Mouse (Mus musculus): Measurements from ENCODE around the gene Prm1. TPM values are rescaled to one million over a fixed set of nuclear protein-coding genes. Genes with fewer than 3 reads are reported as not detected.

The Prm1 gene
- total RNA-seq (2023) = not detected

DNA sequence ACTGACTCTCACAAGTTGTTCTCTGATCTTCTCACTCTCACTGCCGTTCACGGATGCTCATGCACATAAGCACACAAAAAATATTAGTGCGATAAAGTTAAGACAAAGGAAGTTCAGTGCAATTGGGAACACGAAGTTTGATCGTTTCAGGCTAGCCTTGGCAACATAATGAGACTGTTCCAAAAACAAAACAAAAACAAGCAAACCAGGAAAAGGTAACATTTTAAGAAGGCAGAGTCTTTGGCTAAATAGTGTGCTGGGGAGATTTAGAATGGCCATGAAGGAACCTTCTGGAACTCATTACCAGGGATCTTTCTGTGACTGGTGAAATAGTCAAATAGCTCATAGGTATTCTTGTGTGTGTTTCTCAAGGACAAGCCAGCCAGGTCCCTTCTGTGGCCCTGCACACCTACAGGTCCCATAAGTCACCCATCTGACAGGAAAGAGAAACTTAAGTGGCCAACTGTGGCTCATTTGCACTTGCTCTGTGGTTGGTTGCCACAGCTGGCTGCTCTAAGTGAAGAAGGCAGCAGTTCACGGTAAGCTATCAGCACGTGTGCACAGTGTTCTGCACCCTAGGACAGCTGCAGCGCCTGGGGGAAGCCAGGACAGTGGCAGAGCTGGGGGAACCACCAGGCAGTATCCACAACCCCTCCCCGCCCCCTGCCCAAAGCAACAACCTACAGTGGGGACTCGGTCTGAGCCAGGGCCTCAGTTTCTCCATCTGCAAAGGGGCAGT lies at the start of gene Prm1:
TSS of gene Prm1 (minus strand) at position 51 of the 739 bp plus-strand sequence.

DNA sequence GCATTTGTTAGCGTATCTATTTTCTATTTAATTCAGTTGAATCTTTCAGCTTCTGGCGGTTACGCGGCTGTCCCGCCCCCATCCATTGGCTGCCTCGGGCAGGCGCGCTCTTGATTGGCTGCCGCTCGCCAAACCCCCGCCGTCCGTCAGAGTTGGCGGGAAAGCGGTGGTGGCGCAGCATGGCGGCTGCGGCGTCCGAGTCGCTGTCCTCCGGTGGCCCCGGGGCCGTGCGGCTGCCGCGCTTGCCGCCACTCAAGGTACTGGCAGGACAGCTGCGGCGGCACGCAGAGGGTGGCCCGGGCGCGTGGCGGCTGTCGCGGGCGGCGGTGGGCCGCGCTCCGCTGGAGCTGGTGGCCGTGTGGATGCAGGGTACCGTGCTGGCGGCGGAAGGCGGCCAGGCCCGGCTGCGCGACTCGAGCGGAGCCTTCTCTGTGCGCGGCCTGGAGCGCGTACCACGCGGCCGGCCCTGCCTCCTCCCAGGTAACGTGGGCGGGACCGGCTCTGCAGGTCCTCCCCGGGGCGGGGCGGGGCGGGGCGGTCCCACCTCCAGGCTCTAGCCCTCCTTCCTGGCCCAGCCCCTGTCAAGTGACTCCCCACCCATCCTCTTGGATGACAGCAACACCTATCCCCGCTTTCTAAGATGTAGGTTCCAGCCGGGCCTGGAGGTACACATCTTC lies 29.4 kb upstream of the Prm1 start, which contains the start of gene Rmi2:
TSS of gene Rmi2 (plus strand) at position 149 of the 677 bp plus-strand sequence.

DNA sequence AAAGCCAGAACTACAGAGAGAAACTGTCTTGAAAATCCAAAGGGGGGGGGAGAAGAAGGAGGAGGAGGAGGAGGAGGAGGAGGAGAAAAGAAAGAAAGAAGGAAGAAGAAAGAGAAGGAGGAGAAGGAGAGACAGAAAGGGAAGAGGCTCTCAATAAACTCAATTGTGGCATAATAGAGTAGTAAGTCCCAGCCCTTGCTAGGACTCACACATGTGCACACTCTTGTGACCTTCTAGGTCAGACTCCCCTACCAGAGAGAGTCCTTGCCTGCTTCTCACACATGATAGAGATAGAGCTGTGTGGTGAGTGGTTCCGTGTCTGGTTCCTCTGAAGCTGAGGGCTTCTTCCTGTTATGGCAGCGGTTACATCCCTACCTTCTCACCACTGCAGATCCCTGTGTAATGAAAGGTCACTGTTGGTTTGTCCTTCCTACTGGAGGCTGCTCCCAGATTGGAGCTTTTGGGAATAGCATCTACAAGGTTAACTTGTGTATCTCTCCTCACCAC lies 7.3 kb upstream of the Prm1 start, which contains the start of gene Gm11172:
TSS of gene Gm11172 (plus strand) at position 51 of the 507 bp plus-strand sequence.

DNA sequence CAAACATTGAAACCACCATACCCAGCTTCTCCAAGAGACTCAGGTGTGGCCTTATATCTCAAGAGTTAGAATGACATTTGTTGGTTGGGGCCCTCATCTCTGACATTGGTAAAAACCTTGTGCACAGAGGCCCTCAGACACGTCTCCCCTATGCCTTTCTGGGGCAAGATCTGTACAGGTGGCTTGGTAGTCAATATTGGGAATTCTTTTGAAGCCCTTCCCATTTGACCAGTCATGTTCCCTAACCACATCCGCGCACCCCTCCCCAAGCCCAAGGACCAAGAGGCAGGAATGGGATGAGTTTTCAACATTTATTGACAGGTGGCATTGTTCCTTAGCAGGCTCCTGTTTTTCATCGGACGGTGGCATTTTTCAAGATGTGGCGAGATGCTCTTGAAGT lies 9.6 kb downstream of the Prm1 start, which contains the start of gene Prm2:
TSS of gene Prm2 (minus strand) at position 101 of the 400 bp plus-strand sequence.

DNA sequence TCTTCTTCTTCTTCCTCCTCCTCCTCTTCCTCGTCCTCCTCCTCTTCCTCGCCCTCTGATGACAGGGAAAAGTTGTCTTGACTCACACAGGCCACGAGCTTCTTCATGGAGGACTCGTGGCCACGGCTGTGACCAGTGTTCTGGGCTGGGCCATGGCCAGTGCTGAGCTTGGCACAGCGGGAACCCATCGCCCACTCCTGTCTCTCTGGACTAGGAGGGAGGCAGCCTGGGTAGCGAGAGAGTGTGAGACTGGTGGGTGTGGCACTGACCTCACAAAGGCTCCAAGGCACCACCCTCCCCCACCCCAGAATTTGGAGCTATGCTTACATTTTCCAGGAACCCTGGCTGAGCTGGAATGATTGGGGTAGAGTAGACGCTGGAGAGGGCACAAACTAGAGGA lies 14.9 kb downstream of the Prm1 start, which contains the start of gene Prm3:
TSS of gene Prm3 (minus strand) at position 213 of the 400 bp plus-strand sequence.

DNA sequence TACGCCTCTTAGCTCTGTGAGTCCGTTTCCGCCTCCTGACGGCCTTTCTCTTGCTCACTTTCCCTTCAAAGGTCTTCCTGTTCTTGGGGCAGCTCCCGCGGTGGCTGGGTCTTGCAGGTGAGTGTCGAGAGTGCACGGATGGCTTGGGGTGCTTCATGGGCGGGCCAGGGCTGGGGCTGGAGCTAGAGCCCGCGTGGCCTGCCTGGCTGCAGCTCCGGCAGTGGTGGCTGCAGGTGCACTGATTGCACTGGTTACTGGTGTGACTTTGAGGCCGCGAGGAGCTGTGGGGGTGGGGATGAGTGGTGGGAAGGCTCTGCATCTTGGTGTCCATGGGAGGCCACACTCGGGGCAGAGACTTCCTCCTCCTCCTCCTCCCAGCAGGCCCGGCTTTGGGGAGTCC lies 17.4 kb downstream of the Prm1 start, which contains the start of gene Tnp2:
TSS of gene Tnp2 (minus strand) at position 390 of the 400 bp plus-strand sequence.

DNA sequence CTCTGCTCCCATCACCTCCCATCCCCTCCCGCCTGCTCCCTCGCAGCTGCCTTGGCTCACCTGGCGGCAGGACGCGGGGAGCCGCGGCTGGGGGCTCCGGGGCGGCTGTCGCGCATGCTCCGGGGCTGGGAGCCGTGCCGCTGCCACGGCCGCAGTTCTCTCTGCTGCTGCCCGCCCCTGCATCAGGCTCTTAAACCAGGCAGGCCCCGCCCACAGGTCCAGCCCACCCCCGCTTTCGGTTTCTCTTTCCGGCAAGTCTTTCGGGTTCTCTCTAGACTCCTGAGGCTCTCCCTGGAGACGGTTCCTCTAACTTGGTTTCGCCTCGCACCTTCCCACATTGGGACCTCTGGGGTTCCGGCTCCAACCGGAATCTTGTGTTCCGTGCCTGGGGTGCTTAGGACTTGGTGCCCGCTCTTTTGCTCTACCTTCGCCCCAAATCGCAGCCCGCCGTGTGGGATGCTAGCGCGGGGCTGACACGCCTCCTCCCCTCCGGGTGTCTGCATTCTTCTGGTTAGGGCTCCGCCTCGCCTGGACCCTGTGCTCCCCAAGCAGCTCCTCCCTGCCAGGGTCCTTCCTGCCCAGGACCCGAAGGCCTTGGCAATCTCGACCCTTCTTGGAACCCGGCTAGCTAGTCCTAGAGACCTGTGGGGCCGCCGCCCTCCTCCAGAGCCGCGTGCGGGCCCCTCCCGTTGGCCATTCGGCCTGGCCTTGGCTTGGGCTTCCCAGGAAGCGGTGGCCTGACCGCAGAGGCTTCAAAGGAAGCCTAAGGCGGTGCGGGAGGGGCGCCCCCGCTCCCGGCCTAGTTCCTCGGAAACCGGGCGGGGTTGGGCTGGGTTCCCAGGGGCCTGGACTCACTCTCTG lies 20.0 kb downstream of the Prm1 start, which contains the start of gene Socs1:
TSS of gene Socs1 (minus strand) at position 166 of the 861 bp plus-strand sequence.

Other genes starting within 250 kb of the Prm1 start
- 1 to 10 TPM; 3.2 to 3.9 TPM for gene Socs1, start 20.3 kb downstream of the Prm1 start, total RNA-seq (2023)
- gene Tnp2, start 17.2 kb downstream of the Prm1 start, total RNA-seq (2023) = not detected
- gene Prm3, start 14.9 kb downstream of the Prm1 start, total RNA-seq (2023) = not detected
- gene Prm2, start 9.7 kb downstream of the Prm1 start, total RNA-seq (2023) = not detected
- gene Gm11172, start 7.1 kb upstream of the Prm1 start, total RNA-seq (2023) = not detected
- 1 to 10 TPM in 1 of 2 experiments, under 1 TPM in 1; 0.80 to 1.1 TPM for gene Rmi2, start 29.2 kb upstream of the Prm1 start, total RNA-seq (2023)